ENCODE assay signal across 13 mouse cellular contexts in the genomic region with DNA sequence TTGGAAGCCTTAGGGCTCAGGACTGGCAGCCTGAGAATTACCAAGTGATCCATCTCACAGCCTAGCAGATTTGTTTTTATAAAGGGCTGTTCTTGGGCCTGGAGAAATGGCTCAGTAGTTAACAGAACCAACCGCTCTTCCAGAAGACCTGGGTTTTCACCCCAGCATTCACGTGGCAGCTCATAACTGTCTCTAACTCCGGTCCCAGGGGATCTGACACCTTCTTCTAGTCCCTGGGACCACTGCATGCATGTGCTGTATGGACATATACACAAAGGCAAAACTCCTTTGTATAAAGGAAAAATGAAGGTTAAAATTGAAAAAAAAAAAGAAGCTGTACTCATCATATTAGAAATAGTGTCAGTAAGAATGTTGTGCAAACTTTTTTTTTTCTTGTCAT. TPM values are rescaled to one million over a fixed set of nuclear protein-coding genes. Genes with fewer than 3 reads are reported as not detected.
DNase-seq lines count a peak whose midpoint lies in the region; ATAC-seq lines count a peak whose summit lies in the region.
"Had no signal": no experiment of that assay in that cellular context is flagged by ENCODE, and none has a peak within 500 bp of the region (broad histone marks: within the 10 kb centered on the region; RNA-seq: fewer than 3 reads in every experiment).

No protein-coding gene starts in this region.

- no peak overlapping the region for H3K4me3 ChIP-seq in forebrain, embryonic 16.5 days (replicated peaks; ENCODE audit: low read length)
- no peak overlapping the region for H3K4me3 ChIP-seq in forebrain, embryonic 10.5 days
- no peak overlapping the region for H3K4me3 ChIP-seq in midbrain, embryonic 15.5 days
- no peak overlapping the region for H3K4me3 ChIP-seq in midbrain, embryonic 16.5 days (ENCODE audit: low read depth, low read length)
- H3K4me3 ChIP-seq: hindbrain, embryonic 15.5 days; kidney, embryonic 15.5 days had no signal

- H3K36me3 ChIP-seq in forebrain, embryonic 16.5 days (ENCODE audit: control insufficient read depth, insufficient read depth): no peaks in the 10 kb centered on the region
- no peaks in the 10 kb centered on the region for H3K36me3 ChIP-seq in forebrain, embryonic 10.5 days (replicated peaks)
- no peaks in the 10 kb centered on the region for H3K36me3 ChIP-seq in midbrain, embryonic 15.5 days (replicated peaks)
- H3K36me3 ChIP-seq in midbrain, embryonic 16.5 days (ENCODE audit: control insufficient read depth, insufficient read depth, low read length): no peaks in the 10 kb centered on the region
- H3K36me3 ChIP-seq: heart, embryonic 13.5 days; hindbrain, embryonic 15.5 days; kidney, embryonic 15.5 days; liver, embryonic 12.5 days had no signal

- no peak overlapping the region for H3K27ac ChIP-seq in forebrain, embryonic 16.5 days (ENCODE audit: low read length)
- no peak overlapping the region for H3K27ac ChIP-seq in forebrain, embryonic 10.5 days
- H3K27ac ChIP-seq in midbrain, embryonic 15.5 days: no peak overlapping the region
- H3K27ac ChIP-seq in midbrain, embryonic 16.5 days (ENCODE audit: low read length): no peak overlapping the region
- H3K27ac ChIP-seq: heart, embryonic 13.5 days; hindbrain, embryonic 15.5 days; kidney, embryonic 15.5 days; liver, embryonic 12.5 days had no signal

- no peak overlapping the region for H3K9ac ChIP-seq in forebrain, embryonic 16.5 days (replicated peaks; ENCODE audit: low read depth, low read length)
- no peak overlapping the region for H3K9ac ChIP-seq in midbrain, embryonic 15.5 days
- H3K9ac ChIP-seq in midbrain, embryonic 16.5 days (ENCODE audit: low read depth, low read length): no peak overlapping the region
- H3K9ac ChIP-seq: hindbrain, embryonic 15.5 days; kidney, embryonic 15.5 days; lung, embryonic 14.5 days had no signal

- H3K27me3 ChIP-seq in forebrain, embryonic 16.5 days (replicated peaks; ENCODE audit: control insufficient read depth, insufficient read depth, low read length): no peaks in the 10 kb centered on the region
- H3K27me3 ChIP-seq in forebrain, embryonic 10.5 days (ENCODE audit: poor library complexity, severe bottlenecking): no peaks in the 10 kb centered on the region
- no peaks in the 10 kb centered on the region for H3K27me3 ChIP-seq in midbrain, embryonic 15.5 days (replicated peaks)
- H3K27me3 ChIP-seq in midbrain, embryonic 16.5 days (ENCODE audit: control insufficient read depth, insufficient read depth, low read depth, low read length): no peaks in the 10 kb centered on the region
- H3K27me3 ChIP-seq: heart, embryonic 13.5 days; hindbrain, embryonic 15.5 days; kidney, embryonic 15.5 days; liver, embryonic 12.5 days had no signal

- 71% methylated on average over 3 of the region's 3 CpGs for WGBS in forebrain, embryonic 16.5 days
- 78% methylated on average over 3 of the region's 3 CpGs for WGBS in forebrain, embryonic 10.5 days
- 73% methylated on average over 3 of the region's 3 CpGs for whole genome bisulfite sequencing in midbrain, embryonic 15.5 days
- WGBS in midbrain, embryonic 16.5 days: 67% methylated on average over 3 of the region's 3 CpGs

- H3K4me1 ChIP-seq in forebrain, embryonic 16.5 days (replicated peaks; ENCODE audit: control insufficient read depth, insufficient read depth, low read length): no peaks in the 10 kb centered on the region
- no peaks in the 10 kb centered on the region for H3K4me1 ChIP-seq in forebrain, embryonic 10.5 days
- H3K4me1 ChIP-seq in midbrain, embryonic 15.5 days: no peaks in the 10 kb centered on the region
- no peaks in the 10 kb centered on the region for H3K4me1 ChIP-seq in midbrain, embryonic 16.5 days (ENCODE audit: control insufficient read depth, insufficient read depth, low read length)
- H3K4me1 ChIP-seq: heart, embryonic 13.5 days; hindbrain, embryonic 15.5 days; kidney, embryonic 15.5 days had no signal

- DNase-seq in forebrain, embryonic 10.5 days (ENCODE audit: extremely low spot score, low spot score): no peak
- DNase-seq in thymus, postnatal 10 days (ENCODE audit: low spot score in 2 of 2): peak; percentile 10 to 23
- DNase-seq in thymus, postnatal 25 days: no peak
- no peak for DNase-seq in embryo, embryonic 11 days
- DNase-seq in urinary bladder, adult 18-20 months (ENCODE audit: low spot score in 2 of 2): no peak

- ATAC-seq in forebrain, embryonic 16.5 days: peak; percentile 38; the same call in 1 of the 2 replicates
- ATAC-seq in midbrain, embryonic 15.5 days (replicated peaks): 0 out of 2 replicates have a peak, but pooled peaks have one; percentile 33
- no peak for ATAC-seq in midbrain, embryonic 16.5 days

- no peaks in the 10 kb centered on the region for H3K9me3 ChIP-seq in forebrain, embryonic 16.5 days (ENCODE audit: control insufficient read depth, low read length)
- H3K9me3 ChIP-seq in forebrain, embryonic 10.5 days: no peaks in the 10 kb centered on the region
- no peaks in the 10 kb centered on the region for H3K9me3 ChIP-seq in midbrain, embryonic 15.5 days
- H3K9me3 ChIP-seq in midbrain, embryonic 16.5 days (replicated peaks; ENCODE audit: control insufficient read depth, low read length, poor library complexity, severe bottlenecking): no peaks in the 10 kb centered on the region
- H3K9me3 ChIP-seq: hindbrain, embryonic 15.5 days; kidney, embryonic 15.5 days had no signal

- H3K4me2 ChIP-seq in forebrain, embryonic 16.5 days (ENCODE audit: low read length): no peak overlapping the region
- H3K4me2 ChIP-seq in midbrain, embryonic 15.5 days: no peak overlapping the region
- H3K4me2 ChIP-seq in midbrain, embryonic 16.5 days (ENCODE audit: low read length): no peak overlapping the region

RNA-seq across cellular contexts. Expression of gene Rpl24, which starts 15.6 kb away (rescaled TPM):
- polyA plus RNA-seq in forebrain, embryonic 16.5 days (2015; fragmentation: Nextera tagmentation; extraction: Ambion mirVana): 484 and 499 TPM in 2 replicates
- polyA plus RNA-seq in forebrain, embryonic 10.5 days (2016; fragmentation: Nextera tagmentation; extraction: Ambion mirVana): 761 and 771 TPM in 2 replicates
- 415 and 447 TPM in 2 replicates for polyA plus RNA-seq in midbrain, embryonic 15.5 days (2015; fragmentation: Nextera tagmentation; extraction: Ambion mirVana)
- 436 and 460 TPM in 2 replicates for polyA plus RNA-seq in midbrain, embryonic 16.5 days (2015; fragmentation: Nextera tagmentation; extraction: Ambion mirVana)

RNA-seq across cellular contexts. Expression of gene Cep97, which starts 15.8 kb away (rescaled TPM):
- polyA plus RNA-seq in forebrain, embryonic 16.5 days (2015; fragmentation: Nextera tagmentation; extraction: Ambion mirVana): 17.5 and 19.4 TPM in 2 replicates
- polyA plus RNA-seq in forebrain, embryonic 10.5 days (2016; fragmentation: Nextera tagmentation; extraction: Ambion mirVana): 17.4 and 18.3 TPM in 2 replicates
- polyA plus RNA-seq in midbrain, embryonic 15.5 days (2015; fragmentation: Nextera tagmentation; extraction: Ambion mirVana): 14.3 and 14.5 TPM in 2 replicates
- 12.1 and 12.2 TPM in 2 replicates for polyA plus RNA-seq in midbrain, embryonic 16.5 days (2015; fragmentation: Nextera tagmentation; extraction: Ambion mirVana)

RNA-seq across cellular contexts. Expression of gene Zbtb11, which starts 23.2 kb away (rescaled TPM):
- 22.4 and 25.1 TPM in 2 replicates for polyA plus RNA-seq in forebrain, embryonic 16.5 days (2015; fragmentation: Nextera tagmentation; extraction: Ambion mirVana)
- 16.5 and 18.2 TPM in 2 replicates for polyA plus RNA-seq in forebrain, embryonic 10.5 days (2016; fragmentation: Nextera tagmentation; extraction: Ambion mirVana)
- polyA plus RNA-seq in midbrain, embryonic 15.5 days (2015; fragmentation: Nextera tagmentation; extraction: Ambion mirVana): 22.8 and 24.8 TPM in 2 replicates
- polyA plus RNA-seq in midbrain, embryonic 16.5 days (2015; fragmentation: Nextera tagmentation; extraction: Ambion mirVana): 24.6 and 25.4 TPM in 2 replicates

RNA-seq across cellular contexts. Expression of gene Nxpe3, which starts 55.4 kb away (rescaled TPM):
- 1.7 and 2.1 TPM in 2 replicates for polyA plus RNA-seq in forebrain, embryonic 16.5 days (2015; fragmentation: Nextera tagmentation; extraction: Ambion mirVana)
- polyA plus RNA-seq in forebrain, embryonic 10.5 days (2016; fragmentation: Nextera tagmentation; extraction: Ambion mirVana): 1.1 and 1.3 TPM in 2 replicates
- polyA plus RNA-seq in midbrain, embryonic 15.5 days (2015; fragmentation: Nextera tagmentation; extraction: Ambion mirVana): 1.3 and 1.5 TPM in 2 replicates
- 1.8 and 2.0 TPM in 2 replicates for polyA plus RNA-seq in midbrain, embryonic 16.5 days (2015; fragmentation: Nextera tagmentation; extraction: Ambion mirVana)

Comparison
In these comparisons a context has a peak if more than half of its experiments do, and no peak if none do; other contexts are left out.
1. DNase-seq: peak in thymus, postnatal 10 days (2 of 2); none in forebrain, embryonic 10.5 days (single experiment), thymus, postnatal 25 days (single experiment), embryo, embryonic 11 days (single experiment) and urinary bladder, adult 18-20 months (0 of 2).